ENCODE assay signal across 8 mouse cellular contexts in genomic region chr14:12283641-12284040, GRCm38 (mm10). TPM values are rescaled to one million over a fixed set of nuclear protein-coding genes. Genes with fewer than 3 reads are reported as not detected.
DNase-seq lines count a peak whose midpoint lies in the region; ATAC-seq and TF ChIP-seq lines count a peak whose summit lies in the region.

Gm49355 (plus strand) TSS chr14:12283976.

- no peaks in the 10 kb centered on the region for H3K9me3 ChIP-seq in hindbrain, embryonic 13.5 days
- no peaks in the 10 kb centered on the region for H3K9me3 ChIP-seq in midbrain, embryonic 14.5 days (ENCODE audit: control insufficient read depth, low read length)

- no peaks in the 10 kb centered on the region for H3K36me3 ChIP-seq in hindbrain, embryonic 13.5 days
- H3K36me3 ChIP-seq in midbrain, embryonic 14.5 days (ENCODE audit: control insufficient read depth, insufficient read depth, low read length), result no peaks in the 10 kb centered on the region

- H3K4me3 ChIP-seq in bone marrow, adult 2 months (replicated peaks; ENCODE audit: control insufficient read depth, low read depth, low read length), result peak within 1 kb of the TSS; percentile 98
- H3K4me3 ChIP-seq in hindbrain, embryonic 13.5 days, result peak within 1 kb of the TSS; percentile 86
- H3K4me3 ChIP-seq in midbrain, embryonic 14.5 days (replicated peaks; ENCODE audit: low read depth, low read length), result peak within 1 kb of the TSS; percentile 67

- peak within 1 kb of the TSS; percentile 77 for H3K4me2 ChIP-seq in hindbrain, embryonic 13.5 days
- peak within 1 kb of the TSS; percentile 70 for H3K4me2 ChIP-seq in midbrain, embryonic 14.5 days (ENCODE audit: low read length)

- H3K27me3 ChIP-seq in hindbrain, embryonic 13.5 days, result 0 out of 2 replicates have a peak, but pooled peaks cover 6% of the 10 kb centered on the region
- H3K27me3 ChIP-seq in midbrain, embryonic 14.5 days (ENCODE audit: control insufficient read depth, insufficient read depth, low read length), result no peaks in the 10 kb centered on the region

- no peak for TF ChIP-seq CTCF in bone marrow, adult 2 months (IDR thresholded peaks at IDR 0.05; ENCODE audit: control insufficient read depth, insufficient read depth, low read length)

- no peak for TF ChIP-seq POLR2A in bone marrow, adult 2 months (IDR thresholded peaks at IDR 0.05; ENCODE audit: borderline replicate concordance, control insufficient read depth, low read depth, low read length)

- peak within 1 kb of the TSS; percentile 90 for H3K9ac ChIP-seq in hindbrain, embryonic 13.5 days
- H3K9ac ChIP-seq in midbrain, embryonic 14.5 days (replicated peaks; ENCODE audit: low read length), result peak within 1 kb of the TSS; percentile 73

- no peaks in the 10 kb centered on the region for H3K4me1 ChIP-seq in bone marrow, adult 2 months (ENCODE audit: control insufficient read depth, insufficient read depth, low read length)
- H3K4me1 ChIP-seq in hindbrain, embryonic 13.5 days (replicated peaks), result peaks cover 4% of the 10 kb centered on the region; the same call in 1 of the 2 replicates
- peaks cover 3% of the 10 kb centered on the region; the same call in 1 of the 2 replicates for H3K4me1 ChIP-seq in midbrain, embryonic 14.5 days (ENCODE audit: control insufficient read depth, insufficient read depth, low read length)

- DNase-seq in kidney, adult 9 months, result peak; percentile 6
- no peak for DNase-seq in kidney, postnatal 14 days
- DNase-seq in midbrain, embryonic 14.5 days, result no peak
- no peak for DNase-seq in urinary bladder, adult 18-20 months (ENCODE audit: low spot score in 2 of 2)
- no peak for DNase-seq in MN1 (ENCODE audit: low spot score)
- no peak for DNase-seq in kidney, postnatal 10 days

- peak; percentile 30 for ATAC-seq in hindbrain, embryonic 13.5 days (ENCODE audit: low FRiP score)
- peak; percentile 41; the same call in 1 of the 2 replicates for ATAC-seq in midbrain, embryonic 14.5 days (ENCODE audit: low FRiP score, low TSS enrichment)

- WGBS in bone marrow, adult 2 months, result 75% methylated on average over 6 of the region's 6 CpGs
- WGBS in hindbrain, embryonic 13.5 days, result 81% methylated on average over 6 of the region's 6 CpGs
- WGBS in midbrain, embryonic 14.5 days, result 77% methylated on average over 6 of the region's 6 CpGs

- peak within 1 kb of the TSS; percentile 81 for H3K27ac ChIP-seq in bone marrow, adult 2 months (ENCODE audit: control insufficient read depth, insufficient read depth, low read depth, low read length, poor library complexity)
- H3K27ac ChIP-seq in hindbrain, embryonic 13.5 days, result peak within 1 kb of the TSS; percentile 89
- H3K27ac ChIP-seq in midbrain, embryonic 14.5 days (replicated peaks; ENCODE audit: low read depth, low read length), result peak within 1 kb of the TSS; percentile 66

RNA-seq across cellular contexts. Expression of gene Gm49355, which starts in this region (rescaled TPM):
- not detected in 2 replicates for polyA plus RNA-seq in bone marrow, adult 2 months (2011; ENCODE audit: insufficient read depth, insufficient read length, low replicate concordance, missing spikeins)
- polyA plus RNA-seq in hindbrain, embryonic 13.5 days (2015; fragmentation: Nextera tagmentation; extraction: Ambion mirVana), result 0.10 TPM in 1 of 2 replicates, not detected in the other
- polyA plus RNA-seq in midbrain, embryonic 14.5 days (2014; fragmentation: Nextera tagmentation; extraction: Ambion mirVana), result 0.08 TPM in 1 of 2 replicates, not detected in the other

Comparison
In these comparisons a context has a peak if more than half of its experiments do, and no peak if none do; other contexts are left out.
1. Peak in ATAC-seq, H3K4me3 ChIP-seq, H3K27ac ChIP-seq, H3K9ac ChIP-seq and H3K4me2 ChIP-seq in hindbrain, embryonic 13.5 days; RNA of the gene not detected or under 1 TPM.
2. Peak in ATAC-seq, H3K4me3 ChIP-seq, H3K27ac ChIP-seq, H3K9ac ChIP-seq and H3K4me2 ChIP-seq in midbrain, embryonic 14.5 days; RNA of the gene not detected or under 1 TPM.